Mouse (Mus musculus) ES-CJ7 (cell line): ENCODE measurements around the gene Gp5.

ENCODE experiments used
- DNase-seq: peaks from one replicate; pipeline ENCODE4 v3.0.0; 2011; ENCODE audit warnings: low read depth, low spot score

Gene Gp5

DNA sequence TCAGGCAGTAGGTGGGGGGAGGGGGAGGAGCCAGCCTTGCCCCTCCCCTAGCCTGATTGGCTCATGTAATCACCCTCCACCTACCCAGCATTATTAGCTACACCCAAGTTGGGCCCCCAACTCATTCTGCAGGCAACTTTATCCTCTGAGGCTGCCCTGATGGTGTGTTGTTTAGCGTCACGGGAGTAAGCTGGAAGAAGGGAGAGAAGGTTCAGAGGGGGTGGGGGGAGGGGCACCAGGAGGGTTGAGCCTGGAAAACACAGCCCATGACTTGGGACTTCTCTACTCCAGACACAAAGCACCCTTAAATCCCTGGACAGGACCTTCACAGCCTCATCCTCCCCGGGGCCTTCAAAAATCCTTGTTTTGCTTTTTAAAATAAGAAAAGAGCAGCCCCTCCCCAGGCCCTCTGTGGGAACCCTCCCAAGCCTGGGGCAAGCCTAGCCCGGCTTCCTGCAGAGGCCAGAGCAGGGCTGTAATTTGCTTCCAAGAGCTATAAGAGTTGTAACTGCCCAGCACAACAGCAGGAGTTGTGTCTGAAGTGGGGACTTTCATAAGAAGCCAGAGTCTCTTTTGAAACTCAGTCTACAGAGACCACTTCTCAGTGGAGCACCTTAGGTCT lies 29.8 kb downstream of the Gp5 start:
- peak; percentile 89 for DNase-seq

- no peak for DNase-seq
Measured at GRCm38 (mm10) chr16:30278406-30278805, 32.2 kb downstream of the Gp5 start.

- no peak for DNase-seq
Measured at GRCm38 (mm10) chr16:30275558-30276340, 34.8 kb downstream of the Gp5 start.

DNA sequence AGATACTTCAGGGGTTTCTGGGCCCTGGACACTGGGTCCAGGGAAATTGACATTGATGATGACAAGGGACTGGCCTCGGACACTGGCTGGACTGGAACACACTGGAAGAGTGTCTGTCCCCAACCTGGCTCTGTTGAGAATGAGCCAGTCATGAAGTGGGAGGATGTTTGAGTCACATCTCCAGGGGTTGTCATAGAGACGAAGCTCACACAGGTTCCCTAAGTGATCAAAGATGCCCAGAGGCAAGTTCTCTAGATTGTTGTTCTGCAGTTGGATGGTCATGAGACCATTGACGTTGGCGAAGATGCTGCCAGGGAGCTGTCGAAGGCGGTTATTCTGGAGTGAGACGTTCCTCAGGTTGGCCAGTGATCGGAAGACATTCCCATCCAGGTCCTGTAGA lies 37.5 kb downstream of the Gp5 start:
- DNase-seq: no peak

DNA sequence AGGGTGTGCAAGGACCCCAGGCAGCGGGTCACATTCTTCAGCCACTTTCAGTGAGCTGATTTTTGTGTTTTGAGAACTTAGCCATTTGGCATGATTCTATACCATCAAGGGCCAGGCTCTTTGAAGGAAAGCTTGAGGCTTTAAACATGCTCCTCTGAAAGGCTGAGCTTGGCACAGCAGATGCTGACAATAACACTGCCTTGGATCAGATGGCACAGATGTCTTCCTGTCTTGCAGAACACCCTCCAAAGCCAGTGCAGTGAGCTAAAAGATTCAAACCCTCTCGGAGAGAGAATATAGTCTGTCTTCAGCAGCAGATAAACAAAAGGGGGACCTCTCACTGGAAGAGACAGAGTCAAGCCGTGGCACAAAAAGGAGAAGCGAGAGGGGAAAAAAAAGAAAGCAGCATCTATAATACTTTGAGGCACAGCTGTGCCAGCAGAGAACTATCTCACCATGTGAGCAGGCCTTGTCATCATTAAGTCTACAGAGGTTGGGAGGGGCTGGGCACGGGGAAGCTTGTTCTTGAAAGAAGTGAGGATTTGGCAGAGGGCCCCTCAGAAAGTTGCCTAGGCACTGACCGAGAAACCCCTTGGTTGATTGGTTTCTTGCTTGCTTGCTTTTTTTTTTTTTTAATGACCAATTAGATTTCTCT lies 38.5 kb downstream of the Gp5 start:
- DNase-seq: no peak

GRCm38 (mm10) chr16:30271223-30271761 lies 39.3 kb downstream of the Gp5 start:
- no peak for DNase-seq

DNA sequence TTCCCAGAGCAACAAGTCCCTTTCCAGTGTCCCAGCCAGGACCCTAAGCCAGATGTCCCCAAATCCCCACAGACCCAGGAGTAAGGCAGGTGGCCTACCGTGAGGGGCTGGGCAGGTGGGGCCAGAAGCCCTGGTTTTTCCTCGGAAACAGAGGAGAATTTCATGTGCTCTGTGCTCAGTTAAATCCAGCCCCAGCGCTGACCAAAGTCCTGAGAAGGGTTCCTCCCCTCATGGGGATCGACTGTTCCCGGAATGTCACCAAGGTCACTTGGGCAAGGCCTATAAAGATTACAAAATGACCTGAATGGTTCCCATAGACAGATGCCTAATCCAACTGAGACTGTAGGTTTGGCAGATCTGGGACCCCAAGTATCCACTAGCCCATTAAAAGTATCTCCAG lies 43.2 kb downstream of the Gp5 start, which contains the start of gene Cpn2:
Gene Cpn2 (minus strand): TSS at position 141 of the 400 bp plus-strand sequence.
- DNase-seq: no peak

DNA sequence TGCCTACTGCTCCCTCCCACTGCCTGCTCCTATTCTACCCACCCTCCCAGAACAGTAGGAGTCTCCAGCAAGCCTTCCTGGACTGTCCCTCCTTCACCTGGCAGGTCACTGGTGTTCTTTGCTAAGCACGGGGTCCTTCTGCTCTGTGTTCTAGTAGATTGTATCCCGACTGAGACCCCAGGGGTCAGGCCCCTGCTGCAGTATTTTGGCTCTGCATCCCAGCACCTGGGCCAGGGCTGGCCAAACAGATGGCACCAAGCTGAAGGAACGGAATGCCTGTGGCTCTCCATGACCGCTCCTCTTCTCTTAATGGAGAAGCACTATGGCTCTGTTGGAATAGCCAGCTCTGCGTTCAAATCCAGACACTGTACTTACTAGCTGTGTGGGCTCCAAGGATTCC lies 44.0 kb downstream of the Gp5 start:
- no peak for DNase-seq

- no peak for DNase-seq
Measured at GRCm38 (mm10) chr16:30265611-30266010, 45.0 kb downstream of the Gp5 start.

DNA sequence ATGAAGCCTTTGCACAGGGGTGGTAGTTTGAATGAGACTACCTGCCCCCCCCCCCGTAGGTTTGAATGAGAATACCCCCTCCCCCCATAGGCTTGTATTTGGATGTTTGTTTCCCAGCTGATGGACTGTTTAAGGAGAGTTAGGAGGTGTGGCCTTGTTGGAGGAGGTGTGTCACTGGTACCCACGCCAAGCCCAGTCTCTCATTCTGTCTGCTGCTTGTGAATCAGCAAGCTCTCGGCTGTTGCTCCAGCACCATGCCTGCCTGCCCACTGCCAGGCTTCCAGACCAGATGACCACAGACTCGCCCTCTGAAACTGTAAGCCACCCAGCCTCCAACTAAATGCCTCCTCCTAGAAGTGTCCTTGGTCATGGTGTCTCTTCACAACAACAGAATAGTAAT lies 47.4 kb downstream of the Gp5 start:
- DNase-seq: no peak

- peak; percentile 69 for DNase-seq
Measured at GRCm38 (mm10) chr16:30262664-30263063, 47.9 kb downstream of the Gp5 start.

DNA sequence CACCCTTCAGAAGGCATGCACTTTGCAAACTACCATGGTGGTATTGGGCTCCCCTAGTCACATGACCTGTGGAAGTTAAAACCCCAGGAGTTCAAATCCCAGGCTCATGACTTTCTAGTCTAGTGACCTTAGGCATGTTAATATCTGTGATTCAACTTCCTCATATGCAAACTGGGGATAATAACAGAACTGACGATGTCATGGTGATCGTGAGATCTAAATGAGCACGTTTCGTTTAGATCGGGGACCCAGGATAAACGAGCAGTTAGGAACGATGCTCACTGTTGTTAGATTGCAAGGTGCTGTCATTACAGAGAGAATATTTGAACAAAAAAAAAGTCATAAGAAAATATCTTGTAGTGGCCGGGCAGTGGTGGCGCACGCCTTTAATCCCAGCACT lies 48.4 kb downstream of the Gp5 start:
- DNase-seq: no peak

DNA sequence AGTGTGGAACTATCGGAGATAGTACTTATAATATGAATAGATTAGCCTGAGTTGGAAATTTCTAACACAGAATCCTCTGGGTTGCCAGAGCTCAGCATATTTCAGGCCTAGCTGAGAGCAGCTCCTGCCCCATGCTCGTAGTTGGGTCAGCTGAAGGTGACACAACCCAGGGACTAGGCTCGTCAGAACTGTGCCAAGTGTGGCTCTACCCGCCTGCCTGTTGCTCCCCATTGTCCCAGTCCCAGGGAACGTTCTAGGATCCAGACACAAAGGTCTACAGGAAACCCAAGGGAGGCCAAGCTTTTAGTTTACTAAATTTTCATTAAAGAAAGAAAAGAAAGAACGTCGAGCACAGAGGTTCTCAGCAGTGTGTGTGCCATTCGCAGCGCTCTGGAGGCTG lies 49.2 kb downstream of the Gp5 start:
- DNase-seq: no peak

GRCm38 (mm10) chr16:30260012-30260635 lies 50.5 kb downstream of the Gp5 start:
- no peak for DNase-seq

- no peak for DNase-seq
Measured at GRCm38 (mm10) chr16:30259444-30259843, 51.1 kb downstream of the Gp5 start.

DNA sequence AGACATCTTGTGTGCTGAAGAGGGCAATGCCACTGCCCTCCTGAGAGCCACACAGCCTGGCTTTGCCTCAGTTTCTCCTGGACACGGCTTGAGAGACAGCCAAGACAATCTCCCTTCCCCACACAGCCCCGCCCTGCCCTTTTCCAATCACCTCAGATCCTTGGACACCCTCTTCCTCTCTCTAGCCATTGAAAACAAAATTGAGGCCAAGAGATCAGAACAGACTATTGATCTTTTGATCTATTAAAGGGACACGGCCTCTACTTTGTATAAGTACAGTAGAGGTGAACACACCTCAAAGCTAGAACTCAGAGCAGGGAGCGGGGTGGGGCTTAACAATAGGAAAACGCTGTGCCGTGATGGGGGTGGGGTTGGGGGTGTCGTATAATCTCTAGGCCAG lies 52.1 kb downstream of the Gp5 start:
- DNase-seq: no peak

- DNase-seq: no peak
Measured at GRCm38 (mm10) chr16:30257718-30258117, 52.9 kb downstream of the Gp5 start.
